Mouse (Mus musculus): ENCODE measurements around the gene Tshb.

The Tshb gene

GRCm38 (mm10) chr3:102782618-102783017 lies at the start of gene Tshb:
Gene Tshb, minus strand, starts transcription at chr3:102782718.
- no peak for DNase-seq (ENCODE audit: low read depth in 1 of 2, low spot score in 2 of 2)

GRCm38 (mm10) chr3:102803937-102804336 lies 21.4 kb upstream of the Tshb start:
- DNase-seq (ENCODE audit: low read depth in 1 of 2, low spot score in 2 of 2) = peak; percentile 2 to 19

GRCm38 (mm10) chr3:102787369-102787768 lies 4.9 kb upstream of the Tshb start:
- DNase-seq (ENCODE audit: low read depth in 1 of 2, low spot score in 2 of 2) = no peak

- no peak for DNase-seq (ENCODE audit: low read depth in 1 of 2, low spot score in 2 of 2)
These were observed 9.5 kb downstream of the Tshb start for GRCm38 (mm10) chr3:102773018-102773417.

GRCm38 (mm10) chr3:102764850-102765249 lies 17.7 kb downstream of the Tshb start:
- no peak for DNase-seq (ENCODE audit: low read depth in 1 of 2, low spot score in 2 of 2)

GRCm38 (mm10) chr3:102763713-102764400 lies 18.7 kb downstream of the Tshb start:
- no peak for DNase-seq (ENCODE audit: low read depth in 1 of 2, low spot score in 2 of 2)

GRCm38 (mm10) chr3:102762388-102762787 lies 20.1 kb downstream of the Tshb start:
- no peak for DNase-seq (ENCODE audit: low read depth in 1 of 2, low spot score in 2 of 2)

GRCm38 (mm10) chr3:102760236-102760635 lies 22.3 kb downstream of the Tshb start:
- no peak for DNase-seq (ENCODE audit: low read depth in 1 of 2, low spot score in 2 of 2)

GRCm38 (mm10) chr3:102757019-102757418 lies 25.5 kb downstream of the Tshb start:
- DNase-seq (ENCODE audit: low read depth in 1 of 2, low spot score in 2 of 2) = no peak

- no peak for DNase-seq (ENCODE audit: low read depth in 1 of 2, low spot score in 2 of 2)
These were observed 26.7 kb downstream of the Tshb start for GRCm38 (mm10) chr3:102755801-102756200.

- DNase-seq (ENCODE audit: low read depth in 1 of 2, low spot score in 2 of 2) = no peak
These were observed 30.1 kb downstream of the Tshb start for GRCm38 (mm10) chr3:102752457-102752856.

- DNase-seq (ENCODE audit: low read depth in 1 of 2, low spot score in 2 of 2) = no peak
These were observed 30.5 kb downstream of the Tshb start for GRCm38 (mm10) chr3:102752053-102752452.

GRCm38 (mm10) chr3:102751536-102751935 lies 31.0 kb downstream of the Tshb start:
- DNase-seq (ENCODE audit: low read depth in 1 of 2, low spot score in 2 of 2) = no peak

- no peak for DNase-seq (ENCODE audit: low read depth in 1 of 2, low spot score in 2 of 2)
These were observed 31.4 kb downstream of the Tshb start for GRCm38 (mm10) chr3:102751136-102751535.

GRCm38 (mm10) chr3:102748686-102749085 lies 33.8 kb downstream of the Tshb start:
- DNase-seq (ENCODE audit: low read depth in 1 of 2, low spot score in 2 of 2) = no peak

- DNase-seq (ENCODE audit: low read depth in 1 of 2, low spot score in 2 of 2) = no peak
These were observed 34.5 kb downstream of the Tshb start for GRCm38 (mm10) chr3:102748038-102748437.

- DNase-seq (ENCODE audit: low read depth in 1 of 2, low spot score in 2 of 2) = no peak
These were observed 36.3 kb downstream of the Tshb start for GRCm38 (mm10) chr3:102746174-102746573.

GRCm38 (mm10) chr3:102744657-102745056 lies 37.9 kb downstream of the Tshb start:
- no peak for DNase-seq (ENCODE audit: low read depth in 1 of 2, low spot score in 2 of 2)

GRCm38 (mm10) chr3:102743781-102744471 lies 38.6 kb downstream of the Tshb start:
- DNase-seq (ENCODE audit: low read depth in 1 of 2, low spot score in 2 of 2) = no peak

GRCm38 (mm10) chr3:102743202-102743601 lies 39.3 kb downstream of the Tshb start:
- DNase-seq (ENCODE audit: low read depth in 1 of 2, low spot score in 2 of 2) = no peak

- DNase-seq (ENCODE audit: low read depth in 1 of 2, low spot score in 2 of 2) = no peak
These were observed 39.8 kb downstream of the Tshb start for GRCm38 (mm10) chr3:102742725-102743124.

GRCm38 (mm10) chr3:102738926-102739325 lies 43.6 kb downstream of the Tshb start:
- DNase-seq (ENCODE audit: low read depth in 1 of 2, low spot score in 2 of 2) = no peak

Data from monocyte, adult 2 months (primary cell).